Mouse (Mus musculus): Measurements from ENCODE around the gene Fmod. TPM values are rescaled to one million over a fixed set of nuclear protein-coding genes. Genes with fewer than 3 reads are reported as not detected.

Fmod gene
- polyA plus RNA-seq, 1 experiment from 2014 or later, result 17.1 TPM

GRCm38 (mm10) chr1:134036492-134036891 lies 562 bp upstream of the Fmod start:
- Histone ChIP-seq H3K4me1 (ENCODE audit: insufficient read depth, low read length) (peaks cover 15% of the 10 kb centered on the region), H3K27me3 (ENCODE audit: insufficient read depth, low read length) (no peaks in the 10 kb centered on the region), H3K4me3 (ENCODE audit: low read length) (no peak overlapping the region), H3K9me3 (ENCODE audit: low read length) (no peaks in the 10 kb centered on the region), H3K36me3 (ENCODE audit: insufficient read depth, low read length) (no peaks in the 10 kb centered on the region), H3K4me2 (replicated peaks; ENCODE audit: low read depth, low read length) (peak overlapping the region; percentile 45; the same call in 1 of the 2 replicates), H3K9ac (replicated peaks; ENCODE audit: low read length) (no peak overlapping the region), H3K27ac (ENCODE audit: low read length) (no peak overlapping the region)
- no peak for ATAC-seq (ENCODE audit: low FRiP score, low TSS enrichment)
- WGBS, result 69% methylated on average over 2 of the region's 2 CpGs

GRCm38 (mm10) chr1:134038336-134038735 lies 1.3 kb downstream of the Fmod start:
- Histone ChIP-seq H3K4me2 (replicated peaks; ENCODE audit: low read depth, low read length) (no peak overlapping the region), H3K27me3 (ENCODE audit: insufficient read depth, low read length) (no peaks in the 10 kb centered on the region), H3K4me3 (ENCODE audit: low read length) (no peak overlapping the region), H3K36me3 (ENCODE audit: insufficient read depth, low read length) (no peaks in the 10 kb centered on the region), H3K9me3 (ENCODE audit: low read length) (no peaks in the 10 kb centered on the region), H3K4me1 (ENCODE audit: insufficient read depth, low read length) (peaks cover 15% of the 10 kb centered on the region), H3K9ac (replicated peaks; ENCODE audit: low read length) (no peak overlapping the region), H3K27ac (ENCODE audit: low read length) (no peak overlapping the region)
- 85% methylated on average over 4 of the region's 4 CpGs for WGBS
- no peak for ATAC-seq (ENCODE audit: low FRiP score, low TSS enrichment)

- H3K4me2 ChIP-seq (replicated peaks; ENCODE audit: low read depth, low read length), result no peak overlapping the region
- no peaks in the 10 kb centered on the region for H3K9me3 ChIP-seq (ENCODE audit: low read length)
- H3K27me3 ChIP-seq (ENCODE audit: insufficient read depth, low read length), result no peaks in the 10 kb centered on the region
- 85% methylated on average over 2 of the region's 2 CpGs for WGBS
- H3K36me3 ChIP-seq (ENCODE audit: insufficient read depth, low read length), result no peaks in the 10 kb centered on the region
- no peak for ATAC-seq (ENCODE audit: low FRiP score, low TSS enrichment)
- H3K4me3 ChIP-seq (ENCODE audit: low read length), result no peak overlapping the region
- no peak overlapping the region for H3K9ac ChIP-seq (replicated peaks; ENCODE audit: low read length)
- H3K27ac ChIP-seq (ENCODE audit: low read length), result no peak overlapping the region
- H3K4me1 ChIP-seq (ENCODE audit: insufficient read depth, low read length), result peaks cover 15% of the 10 kb centered on the region
Measured at GRCm38 (mm10) chr1:134039361-134039760, 2.3 kb downstream of the Fmod start.

- H3K9me3 ChIP-seq (ENCODE audit: low read length), result no peaks in the 10 kb centered on the region
- H3K4me2 ChIP-seq (replicated peaks; ENCODE audit: low read depth, low read length), result no peak overlapping the region
- 71% methylated on average over 2 of the region's 2 CpGs for WGBS
- no peak overlapping the region for H3K9ac ChIP-seq (replicated peaks; ENCODE audit: low read length)
- H3K4me3 ChIP-seq (ENCODE audit: low read length), result no peak overlapping the region
- peaks cover 4% of the 10 kb centered on the region; the same call in 1 of the 2 replicates for H3K27me3 ChIP-seq (ENCODE audit: insufficient read depth, low read length)
- H3K36me3 ChIP-seq (ENCODE audit: insufficient read depth, low read length), result no peaks in the 10 kb centered on the region
- H3K4me1 ChIP-seq (ENCODE audit: insufficient read depth, low read length), result peaks cover 17% of the 10 kb centered on the region
- no peak for ATAC-seq (ENCODE audit: low FRiP score, low TSS enrichment)
- no peak overlapping the region for H3K27ac ChIP-seq (ENCODE audit: low read length)
Measured at GRCm38 (mm10) chr1:134041900-134042299, 4.8 kb downstream of the Fmod start.

- WGBS, result 29% methylated on average over 1 of the region's 1 CpGs
- H3K4me1 ChIP-seq (ENCODE audit: insufficient read depth, low read length), result peaks cover 13% of the 10 kb centered on the region
- no peak overlapping the region for H3K27ac ChIP-seq (ENCODE audit: low read length)
- 0 out of 2 replicates have a peak overlapping the region, but pooled peaks have one; percentile 25 for H3K9ac ChIP-seq (replicated peaks; ENCODE audit: low read length)
- peaks cover 6% of the 10 kb centered on the region; the same call in 1 of the 2 replicates for H3K27me3 ChIP-seq (ENCODE audit: insufficient read depth, low read length)
- no peak overlapping the region for H3K4me2 ChIP-seq (replicated peaks; ENCODE audit: low read depth, low read length)
- ATAC-seq (ENCODE audit: low FRiP score, low TSS enrichment), result no peak
- no peaks in the 10 kb centered on the region for H3K9me3 ChIP-seq (ENCODE audit: low read length)
- H3K36me3 ChIP-seq (ENCODE audit: insufficient read depth, low read length), result no peaks in the 10 kb centered on the region
- H3K4me3 ChIP-seq (ENCODE audit: low read length), result no peak overlapping the region
Measured at GRCm38 (mm10) chr1:134042341-134042740, 5.3 kb downstream of the Fmod start.

- 90% methylated on average over 6 of the region's 6 CpGs for WGBS
- ATAC-seq (ENCODE audit: low FRiP score, low TSS enrichment), result no peak
- no peaks in the 10 kb centered on the region for H3K36me3 ChIP-seq (ENCODE audit: insufficient read depth, low read length)
- H3K4me3 ChIP-seq (ENCODE audit: low read length), result no peak overlapping the region
- H3K9ac ChIP-seq (replicated peaks; ENCODE audit: low read length), result no peak overlapping the region
- no peak overlapping the region for H3K4me2 ChIP-seq (replicated peaks; ENCODE audit: low read depth, low read length)
- peaks cover 8% of the 10 kb centered on the region for H3K4me1 ChIP-seq (ENCODE audit: insufficient read depth, low read length)
- no peak overlapping the region for H3K27ac ChIP-seq (ENCODE audit: low read length)
- H3K9me3 ChIP-seq (ENCODE audit: low read length), result no peaks in the 10 kb centered on the region
- peaks cover 6% of the 10 kb centered on the region; the same call in 1 of the 2 replicates for H3K27me3 ChIP-seq (ENCODE audit: insufficient read depth, low read length)
Measured at GRCm38 (mm10) chr1:134044805-134045204, 7.8 kb downstream of the Fmod start.

GRCm38 (mm10) chr1:134045971-134046370 lies 8.9 kb downstream of the Fmod start:
- Histone ChIP-seq H3K4me3 (ENCODE audit: low read length) (peak overlapping the region; percentile 28), H3K27me3 (ENCODE audit: insufficient read depth, low read length) (peaks cover 6% of the 10 kb centered on the region; the same call in 1 of the 2 replicates), H3K4me2 (replicated peaks; ENCODE audit: low read depth, low read length) (peak overlapping the region; percentile 61), H3K36me3 (ENCODE audit: insufficient read depth, low read length) (no peaks in the 10 kb centered on the region), H3K4me1 (ENCODE audit: insufficient read depth, low read length) (peaks cover 8% of the 10 kb centered on the region), H3K9me3 (ENCODE audit: low read length) (no peaks in the 10 kb centered on the region), H3K9ac (replicated peaks; ENCODE audit: low read length) (peak overlapping the region; percentile 63), H3K27ac (ENCODE audit: low read length) (no peak overlapping the region)
- peak; percentile 60; the same call in 1 of the 2 replicates for ATAC-seq (ENCODE audit: low FRiP score, low TSS enrichment)
- 6% methylated on average over 8 of the region's 9 CpGs for WGBS

- Histone ChIP-seq H3K9ac (replicated peaks; ENCODE audit: low read length) (peak overlapping the region; percentile 63), H3K4me3 (ENCODE audit: low read length) (peak overlapping the region; percentile 28), H3K4me1 (ENCODE audit: insufficient read depth, low read length) (peaks cover 8% of the 10 kb centered on the region), H3K4me2 (replicated peaks; ENCODE audit: low read depth, low read length) (peak overlapping the region; percentile 61), H3K9me3 (ENCODE audit: low read length) (no peaks in the 10 kb centered on the region), H3K27ac (ENCODE audit: low read length) (no peak overlapping the region), H3K27me3 (ENCODE audit: insufficient read depth, low read length) (peaks cover 6% of the 10 kb centered on the region; the same call in 1 of the 2 replicates), H3K36me3 (ENCODE audit: insufficient read depth, low read length) (no peaks in the 10 kb centered on the region)
- peak; percentile 49; the same call in 1 of the 2 replicates for ATAC-seq (ENCODE audit: low FRiP score, low TSS enrichment)
- 20% methylated on average over 23 of the region's 23 CpGs for WGBS
Measured at GRCm38 (mm10) chr1:134046387-134046786, 9.3 kb downstream of the Fmod start.

GRCm38 (mm10) chr1:134047431-134047830 lies 10.4 kb downstream of the Fmod start:
- H3K4me2 ChIP-seq (replicated peaks; ENCODE audit: low read depth, low read length), result no peak overlapping the region

GRCm38 (mm10) chr1:134048759-134049158 lies 11.7 kb downstream of the Fmod start:
- Histone ChIP-seq H3K27me3 (ENCODE audit: insufficient read depth, low read length) (peaks cover 6% of the 10 kb centered on the region; the same call in 1 of the 2 replicates), H3K4me2 (replicated peaks; ENCODE audit: low read depth, low read length) (no peak overlapping the region), H3K27ac (ENCODE audit: low read length) (no peak overlapping the region), H3K36me3 (ENCODE audit: insufficient read depth, low read length) (no peaks in the 10 kb centered on the region), H3K9ac (replicated peaks; ENCODE audit: low read length) (no peak overlapping the region), H3K4me1 (ENCODE audit: insufficient read depth, low read length) (peaks cover 8% of the 10 kb centered on the region), H3K4me3 (ENCODE audit: low read length) (no peak overlapping the region), H3K9me3 (ENCODE audit: low read length) (no peaks in the 10 kb centered on the region)
- ATAC-seq (ENCODE audit: low FRiP score, low TSS enrichment), result no peak; the same call in 1 of the 2 replicates
- WGBS, result 7% methylated on average over 5 of the region's 5 CpGs

More at GRCm38 (mm10) chr1:134047431-134047830, 10.4 kb downstream of the Fmod start:
- WGBS, result 80% methylated on average over 6 of the region's 6 CpGs
- H3K9me3 ChIP-seq (ENCODE audit: low read length), result no peaks in the 10 kb centered on the region
- H3K4me1 ChIP-seq (ENCODE audit: insufficient read depth, low read length), result peaks cover 8% of the 10 kb centered on the region
- no peak overlapping the region for H3K4me3 ChIP-seq (ENCODE audit: low read length)
- no peak overlapping the region for H3K27ac ChIP-seq (ENCODE audit: low read length)
- H3K9ac ChIP-seq (replicated peaks; ENCODE audit: low read length), result no peak overlapping the region
- peaks cover 6% of the 10 kb centered on the region; the same call in 1 of the 2 replicates for H3K27me3 ChIP-seq (ENCODE audit: insufficient read depth, low read length)
- ATAC-seq (ENCODE audit: low FRiP score, low TSS enrichment), result no peak
- no peaks in the 10 kb centered on the region for H3K36me3 ChIP-seq (ENCODE audit: insufficient read depth, low read length)

Measured in kidney, embryonic 16.5 days (tissue).